In genomic region chr3:137752447-137753256, GRCm38 (mm10) we compare ENCODE assay signal across 7 mouse cellular contexts.
DNase-seq lines count a peak whose midpoint lies in the region; ATAC-seq and TF ChIP-seq lines count a peak whose summit lies in the region.

No protein-coding gene starts in this region.

- H3K79me2 ChIP-seq in heart, adult 2 months (replicated peaks; ENCODE audit: control insufficient read depth, insufficient read depth, low read length), result no peaks in the 10 kb centered on the region

- H3K4me1 ChIP-seq in embryonic facial prominence, embryonic 10.5 days, result peaks cover 11% of the 10 kb centered on the region; the same call in 1 of the 2 replicates
- peaks cover 5% of the 10 kb centered on the region for H3K4me1 ChIP-seq in heart, adult 2 months (ENCODE audit: control insufficient read depth, insufficient read depth, low read length)
- H3K4me1 ChIP-seq in kidney, adult 2 months (ENCODE audit: control insufficient read depth, insufficient read depth, low read length), result no peaks in the 10 kb centered on the region
- H3K4me1 ChIP-seq in limb, embryonic 11.5 days (ENCODE audit: control insufficient read depth, insufficient read depth, low read length), result peaks cover 4% of the 10 kb centered on the region; the same call in 1 of the 2 replicates
- peaks cover 5% of the 10 kb centered on the region; the same call in 1 of the 2 replicates for H3K4me1 ChIP-seq in midbrain, embryonic 14.5 days (ENCODE audit: control insufficient read depth, insufficient read depth, low read length)
- H3K4me1 ChIP-seq in spleen, adult 2 months (ENCODE audit: control insufficient read depth, insufficient read depth, insufficient read length), result no peaks in the 10 kb centered on the region

- no peak for TF ChIP-seq EP300 in heart, adult 2 months (IDR thresholded peaks at IDR 0.05; ENCODE audit: insufficient read depth, low read depth, low read length)

- peak; percentile 91 for TF ChIP-seq CTCF in heart, adult 2 months (IDR thresholded peaks at IDR 0.05)
- TF ChIP-seq CTCF in kidney, adult 2 months (conservative IDR thresholded peaks at IDR 0.05; ENCODE audit: insufficient read depth, insufficient read length, low read depth, low read length), result peak; percentile 80
- TF ChIP-seq CTCF in spleen, adult 2 months (IDR thresholded peaks at IDR 0.05; ENCODE audit: extremely low read depth, insufficient read depth, insufficient read length, insufficient replicate concordance), result peak; percentile 62

- H3K4me3 ChIP-seq in embryonic facial prominence, embryonic 10.5 days, result peak overlapping the region; percentile 50
- H3K4me3 ChIP-seq in heart, adult 2 months, result no peak overlapping the region
- H3K4me3 ChIP-seq in kidney, adult 2 months (ENCODE audit: insufficient read depth, low read depth, low read length), result peak overlapping the region; percentile 33; the same call in 1 of the 2 replicates
- peak overlapping the region; percentile 19; the same call in 1 of the 2 replicates for H3K4me3 ChIP-seq in limb, embryonic 11.5 days (ENCODE audit: low read depth, low read length)
- H3K4me3 ChIP-seq in midbrain, embryonic 14.5 days (replicated peaks; ENCODE audit: low read depth, low read length), result peak overlapping the region; percentile 28
- no peak overlapping the region for H3K4me3 ChIP-seq in spleen, adult 2 months (ENCODE audit: extremely low read depth, insufficient read depth, insufficient read length)

- TF ChIP-seq POLR2A in heart, adult 2 months (IDR thresholded peaks at IDR 0.05; ENCODE audit: insufficient read depth, low read depth, low read length), result no peak
- no peak for TF ChIP-seq POLR2A in kidney, adult 2 months (IDR thresholded peaks at IDR 0.05; ENCODE audit: low read depth, low read length)
- TF ChIP-seq POLR2A in spleen, adult 2 months (IDR thresholded peaks at IDR 0.05; ENCODE audit: low read depth, low read length), result no peak

- no peaks in the 10 kb centered on the region for H3K27me3 ChIP-seq in embryonic facial prominence, embryonic 10.5 days (replicated peaks; ENCODE audit: low read depth, poor library complexity, severe bottlenecking)
- no peaks in the 10 kb centered on the region for H3K27me3 ChIP-seq in heart, adult 2 months (ENCODE audit: control insufficient read depth, insufficient read depth, low read length)
- no peaks in the 10 kb centered on the region for H3K27me3 ChIP-seq in kidney, adult 2 months (replicated peaks; ENCODE audit: control insufficient read depth, insufficient read depth, low read length)
- no peaks in the 10 kb centered on the region for H3K27me3 ChIP-seq in limb, embryonic 11.5 days (ENCODE audit: control insufficient read depth, insufficient read depth, low read length)
- H3K27me3 ChIP-seq in midbrain, embryonic 14.5 days (ENCODE audit: control insufficient read depth, insufficient read depth, low read length), result no peaks in the 10 kb centered on the region; the same call in 1 of the 2 replicates
- no peaks in the 10 kb centered on the region for H3K27me3 ChIP-seq in spleen, adult 2 months (ENCODE audit: control insufficient read depth, insufficient read depth, low read length)

- H3K36me3 ChIP-seq in embryonic facial prominence, embryonic 10.5 days (replicated peaks), result no peaks in the 10 kb centered on the region
- no peaks in the 10 kb centered on the region for H3K36me3 ChIP-seq in heart, adult 2 months (ENCODE audit: control insufficient read depth, insufficient read depth, low read length)
- H3K36me3 ChIP-seq in kidney, adult 2 months (ENCODE audit: control insufficient read depth, insufficient read depth, low read length), result no peaks in the 10 kb centered on the region
- no peaks in the 10 kb centered on the region for H3K36me3 ChIP-seq in limb, embryonic 11.5 days (ENCODE audit: control insufficient read depth, insufficient read depth, low read length)
- H3K36me3 ChIP-seq in midbrain, embryonic 14.5 days (ENCODE audit: control insufficient read depth, insufficient read depth, low read length), result no peaks in the 10 kb centered on the region
- no peaks in the 10 kb centered on the region for H3K36me3 ChIP-seq in spleen, adult 2 months (ENCODE audit: control insufficient read depth, insufficient read depth, low read length)

- no peak overlapping the region; the same call in 1 of the 2 replicates for H3K9ac ChIP-seq in heart, adult 2 months (ENCODE audit: low read depth, low read length)
- H3K9ac ChIP-seq in limb, embryonic 11.5 days (ENCODE audit: low read length), result peak overlapping the region; percentile 34; the same call in 1 of the 2 replicates
- peak overlapping the region; percentile 43; the same call in 1 of the 2 replicates for H3K9ac ChIP-seq in midbrain, embryonic 14.5 days (replicated peaks; ENCODE audit: low read length)

- 19% methylated on average over 25 of the region's 25 CpGs for WGBS in embryonic facial prominence, embryonic 10.5 days
- 19% methylated on average over 25 of the region's 25 CpGs for WGBS in heart, adult 2 months
- WGBS in kidney, adult 2 months, result 18% methylated on average over 25 of the region's 25 CpGs
- 14% methylated on average over 25 of the region's 25 CpGs for WGBS in limb, embryonic 11.5 days
- WGBS in midbrain, embryonic 14.5 days, result 17% methylated on average over 25 of the region's 25 CpGs
- 26% methylated on average over 25 of the region's 25 CpGs for WGBS in spleen, adult 2 months

- no peaks in the 10 kb centered on the region for H3K9me3 ChIP-seq in embryonic facial prominence, embryonic 10.5 days
- H3K9me3 ChIP-seq in limb, embryonic 11.5 days (ENCODE audit: control insufficient read depth, low read length), result no peaks in the 10 kb centered on the region
- H3K9me3 ChIP-seq in midbrain, embryonic 14.5 days (ENCODE audit: control insufficient read depth, low read length), result no peaks in the 10 kb centered on the region

- ATAC-seq in limb, embryonic 11.5 days (ENCODE audit: insufficient number of reproducible peaks, low FRiP score, low TSS enrichment, low read depth), result peak; percentile 88
- ATAC-seq in midbrain, embryonic 14.5 days (ENCODE audit: low FRiP score, low TSS enrichment), result peak; percentile 91

- DNase-seq in adrenal gland, postnatal 10 days, result peak; percentile 87
- DNase-seq in embryonic facial prominence, embryonic 10.5 days (ENCODE audit: low spot score), result peak; percentile 90
- DNase-seq in heart, adult 2 months, result peak; percentile 70 to 81
- DNase-seq in kidney, adult 2 months, result peak; percentile 84
- peak; percentile 92 for DNase-seq in limb, embryonic 11.5 days (ENCODE audit: low spot score)
- peak; percentile 96 for DNase-seq in midbrain, embryonic 14.5 days
- DNase-seq in spleen, adult 2 months (ENCODE audit: low read depth in 1 of 2, low spot score in 2 of 2), result peak in 1 of 2 experiments; percentile 41

- intact Hi-C loops in heart, adult 2 months (cut with DNase I), result loop anchor here (5.0 kb wide), 3 partner anchors 335 to 1865 kb away; no protein-coding TSS in a partner anchor

- H3K4me2 ChIP-seq in limb, embryonic 11.5 days (ENCODE audit: low read depth, severe bottlenecking), result peak overlapping the region; percentile 22
- peak overlapping the region; percentile 60 for H3K4me2 ChIP-seq in midbrain, embryonic 14.5 days (ENCODE audit: low read length)

- peak overlapping the region; percentile 80 for H3K27ac ChIP-seq in embryonic facial prominence, embryonic 10.5 days (replicated peaks)
- peak overlapping the region; percentile 1; the same call in 1 of the 2 replicates for H3K27ac ChIP-seq in heart, adult 2 months
- peak overlapping the region; percentile 26; the same call in 1 of the 2 replicates for H3K27ac ChIP-seq in kidney, adult 2 months (ENCODE audit: insufficient read depth, low read depth, low read length)
- no peak overlapping the region for H3K27ac ChIP-seq in limb, embryonic 11.5 days (replicated peaks; ENCODE audit: low read depth, low read length)
- H3K27ac ChIP-seq in midbrain, embryonic 14.5 days (replicated peaks; ENCODE audit: low read depth, low read length), result peak overlapping the region; percentile 61
- no peak overlapping the region for H3K27ac ChIP-seq in spleen, adult 2 months (ENCODE audit: insufficient read depth, low read length)

Comparison
In these comparisons a context has a peak if more than half of its experiments do, and no peak if none do; other contexts are left out.
1. H3K27ac ChIP-seq: peak in embryonic facial prominence, embryonic 10.5 days (single experiment), heart, adult 2 months (single experiment), kidney, adult 2 months (single experiment) and midbrain, embryonic 14.5 days (single experiment); none in limb, embryonic 11.5 days (single experiment) and spleen, adult 2 months (single experiment).
2. H3K4me3 ChIP-seq: peak in embryonic facial prominence, embryonic 10.5 days (single experiment), kidney, adult 2 months (single experiment), limb, embryonic 11.5 days (single experiment) and midbrain, embryonic 14.5 days (single experiment); none in heart, adult 2 months (single experiment) and spleen, adult 2 months (single experiment).
3. Peak in every context shown above with its lines, with median percentiles within 50 percentile points of each other: CTCF ChIP-seq.